Mouse (Mus musculus) midbrain, embryonic 16.5 days (tissue): ENCODE measurements around the gene Mid2. TPM values are rescaled to one million over a fixed set of nuclear protein-coding genes. Genes with fewer than 3 reads are reported as not detected.

Source experiments
- polyA plus RNA-seq: library from polyadenylated mRNA; unstranded; fragments of >200 nt; fragmentation: Nextera tagmentation; extraction: Ambion mirVana; gene quantifications from 2 replicates; pipeline ENCODE4 v1.2.1, GENCODE M21; 2015

Mid2 gene
- polyA plus RNA-seq, 1 experiment from 2014 or later: 9.2 TPM

Other genes with a start within 250 kb of the Mid2 start
- 88.0 and 94.6 TPM in 2 replicates for gene Prps1, start 208.0 kb upstream of the Mid2 start, polyA plus RNA-seq
- 127 and 133 TPM in 2 replicates for gene Tsc22d3, start 63.9 kb upstream of the Mid2 start, polyA plus RNA-seq
- gene Tex13b, start 148.8 kb downstream of the Mid2 start, polyA plus RNA-seq: not detected in 2 replicates
- not detected in 2 replicates for gene Vsig1, start 243.0 kb downstream of the Mid2 start, polyA plus RNA-seq